Mouse (Mus musculus): ENCODE measurements around the gene Nfkbid.

GRCm38 (mm10) chr7:30421890-30422435, 431 bp downstream of the Nfkbid start:
- TF ChIP-seq CTCF (IDR thresholded peaks at IDR 0.05; ENCODE audit: control insufficient read depth, insufficient read depth, insufficient read length) (no peak), MAX (IDR thresholded peaks at IDR 0.05) (no peak), MYOD1 (IDR thresholded peaks at IDR 0.05; ENCODE audit: control insufficient read depth, insufficient read length, low read depth) (no peak), USF1 (IDR thresholded peaks at IDR 0.05; ENCODE audit: low read depth) (no peak), CEBPB (IDR thresholded peaks at IDR 0.05; ENCODE audit: low read depth) (no peak), MYOG (IDR thresholded peaks at IDR 0.05; ENCODE audit: control insufficient read depth, extremely low read depth, insufficient read length) (no peak)

All from C2C12 (cell line).